Mouse (Mus musculus): ENCODE data around the gene Ube2v1. TPM values are rescaled to one million over a fixed set of nuclear protein-coding genes. Genes with fewer than 3 reads are reported as not detected.

Gene Ube2v1
- 113 and 141 TPM in 2 replicates for polyA plus RNA-seq (2012; ENCODE audit: insufficient read depth, insufficient read length, missing spikeins)

GRCm38 (mm10) chr2:167631591-167632448 is at the start of gene Ube2v1:
Ube2v1 (minus strand) TSS chr2:167632095.
- Histone ChIP-seq H3K4me1 (ENCODE audit: control insufficient read depth, insufficient read depth, insufficient read length, low read length) (peaks cover 23% of the 10 kb centered on the region), H3K4me3 (ENCODE audit: insufficient read depth, low read depth, low read length) (peak within 1 kb of the TSS; percentile 80), H3K27ac (replicated peaks; ENCODE audit: low read depth, low read length) (peak within 1 kb of the TSS; percentile 94)

GRCm38 (mm10) chr2:167680657-167681056 is 48.8 kb upstream of the Ube2v1 start:
- Histone ChIP-seq H3K4me1 (ENCODE audit: control insufficient read depth, insufficient read depth, insufficient read length, low read length) (no peaks in the 10 kb centered on the region), H3K4me3 (ENCODE audit: insufficient read depth, low read depth, low read length) (no peak overlapping the region), H3K27ac (replicated peaks; ENCODE audit: low read depth, low read length) (no peak overlapping the region)

GRCm38 (mm10) chr2:167679902-167680430 is 48.1 kb upstream of the Ube2v1 start:
- H3K4me3 ChIP-seq (ENCODE audit: insufficient read depth, low read depth, low read length) = no peak overlapping the region
- H3K27ac ChIP-seq (replicated peaks; ENCODE audit: low read depth, low read length) = no peak overlapping the region

GRCm38 (mm10) chr2:167678600-167678999 is 46.7 kb upstream of the Ube2v1 start:
- no peak overlapping the region for H3K27ac ChIP-seq (replicated peaks; ENCODE audit: low read depth, low read length)
- H3K4me1 ChIP-seq (ENCODE audit: control insufficient read depth, insufficient read depth, insufficient read length, low read length) = no peaks in the 10 kb centered on the region
- no peak overlapping the region for H3K4me3 ChIP-seq (ENCODE audit: insufficient read depth, low read depth, low read length)

More at GRCm38 (mm10) chr2:167679902-167680430, 48.1 kb upstream of the Ube2v1 start:
- no peaks in the 10 kb centered on the region for H3K4me1 ChIP-seq (ENCODE audit: control insufficient read depth, insufficient read depth, insufficient read length, low read length)

- Histone ChIP-seq H3K27ac (replicated peaks; ENCODE audit: low read depth, low read length) (no peak overlapping the region), H3K4me1 (ENCODE audit: control insufficient read depth, insufficient read depth, insufficient read length, low read length) (peaks cover 17% of the 10 kb centered on the region), H3K4me3 (ENCODE audit: insufficient read depth, low read depth, low read length) (no peak overlapping the region)
Observed at GRCm38 (mm10) chr2:167675120-167675909, 43.4 kb upstream of the Ube2v1 start.

- Histone ChIP-seq H3K4me1 (ENCODE audit: control insufficient read depth, insufficient read depth, insufficient read length, low read length) (peaks cover 17% of the 10 kb centered on the region), H3K4me3 (ENCODE audit: insufficient read depth, low read depth, low read length) (no peak overlapping the region), H3K27ac (replicated peaks; ENCODE audit: low read depth, low read length) (no peak overlapping the region)
Observed at GRCm38 (mm10) chr2:167672212-167672685, 40.4 kb upstream of the Ube2v1 start.

GRCm38 (mm10) chr2:167671101-167671633 is 39.3 kb upstream of the Ube2v1 start:
- H3K4me1 ChIP-seq (ENCODE audit: control insufficient read depth, insufficient read depth, insufficient read length, low read length) = peaks cover 17% of the 10 kb centered on the region
- H3K27ac ChIP-seq (replicated peaks; ENCODE audit: low read depth, low read length) = peak overlapping the region; percentile 76
- H3K4me3 ChIP-seq (ENCODE audit: insufficient read depth, low read depth, low read length) = no peak overlapping the region

GRCm38 (mm10) chr2:167669398-167669797 is 37.5 kb upstream of the Ube2v1 start:
- H3K27ac ChIP-seq (replicated peaks; ENCODE audit: low read depth, low read length) = no peak overlapping the region
- H3K4me1 ChIP-seq (ENCODE audit: control insufficient read depth, insufficient read depth, insufficient read length, low read length) = peaks cover 17% of the 10 kb centered on the region
- no peak overlapping the region for H3K4me3 ChIP-seq (ENCODE audit: insufficient read depth, low read depth, low read length)

GRCm38 (mm10) chr2:167668426-167668825 is 36.5 kb upstream of the Ube2v1 start:
- Histone ChIP-seq H3K4me1 (ENCODE audit: control insufficient read depth, insufficient read depth, insufficient read length, low read length) (peaks cover 17% of the 10 kb centered on the region), H3K27ac (replicated peaks; ENCODE audit: low read depth, low read length) (no peak overlapping the region), H3K4me3 (ENCODE audit: insufficient read depth, low read depth, low read length) (no peak overlapping the region)

- no peak overlapping the region for H3K4me3 ChIP-seq (ENCODE audit: insufficient read depth, low read depth, low read length)
- peaks cover 7% of the 10 kb centered on the region for H3K4me1 ChIP-seq (ENCODE audit: control insufficient read depth, insufficient read depth, insufficient read length, low read length)
- no peak overlapping the region for H3K27ac ChIP-seq (replicated peaks; ENCODE audit: low read depth, low read length)
Observed at GRCm38 (mm10) chr2:167665972-167666713, 34.2 kb upstream of the Ube2v1 start.

GRCm38 (mm10) chr2:167662713-167663112 is 30.8 kb upstream of the Ube2v1 start:
- peaks cover 10% of the 10 kb centered on the region for H3K4me1 ChIP-seq (ENCODE audit: control insufficient read depth, insufficient read depth, insufficient read length, low read length)
- no peak overlapping the region for H3K27ac ChIP-seq (replicated peaks; ENCODE audit: low read depth, low read length)

GRCm38 (mm10) chr2:167661270-167662203 is 29.6 kb upstream of the Ube2v1 start, which contains the start of gene Gm20431:
Gm20431 (minus strand) TSS chr2:167661496.
- Histone ChIP-seq H3K4me3 (ENCODE audit: insufficient read depth, low read depth, low read length) (peak within 1 kb of the TSS; percentile 88), H3K4me1 (ENCODE audit: control insufficient read depth, insufficient read depth, insufficient read length, low read length) (peaks cover 19% of the 10 kb centered on the region), H3K27ac (replicated peaks; ENCODE audit: low read depth, low read length) (peak within 1 kb of the TSS; percentile 22)

More at GRCm38 (mm10) chr2:167662713-167663112, 30.8 kb upstream of the Ube2v1 start:
- H3K4me3 ChIP-seq (ENCODE audit: insufficient read depth, low read depth, low read length) = 0 out of 2 replicates have a peak overlapping the region, but pooled peaks have one; percentile 60

- Histone ChIP-seq H3K4me3 (ENCODE audit: insufficient read depth, low read depth, low read length) (peak overlapping the region; percentile 88), H3K4me1 (ENCODE audit: control insufficient read depth, insufficient read depth, insufficient read length, low read length) (peaks cover 22% of the 10 kb centered on the region), H3K27ac (replicated peaks; ENCODE audit: low read depth, low read length) (peak overlapping the region; percentile 22)
Observed at GRCm38 (mm10) chr2:167660611-167660971, 28.7 kb upstream of the Ube2v1 start.

All from brown adipose tissue, adult 24 weeks (tissue).